Mouse (Mus musculus): Measurements from ENCODE around the gene Rhot1. TPM values are rescaled to one million over a fixed set of nuclear protein-coding genes. Genes with fewer than 3 reads are reported as not detected.
A peak's percentile ranks its signal among the peaks of the same experiment; 100 is the strongest.

The Rhot1 gene
- polyA plus RNA-seq, 1 experiment from 2014 or later = 20.7 TPM

- WGBS = 1% methylated on average over 23 of the region's 23 CpGs
- Histone ChIP-seq H3K4me2 (replicated peaks; ENCODE audit: low read depth) (peak overlapping the region; percentile 60), H3K9ac (ENCODE audit: low read depth, low read length) (no peak overlapping the region), H3K4me1 (replicated peaks; ENCODE audit: control insufficient read depth, insufficient read depth, low read length) (no peaks in the 10 kb centered on the region), H3K27me3 (replicated peaks; ENCODE audit: control insufficient read depth, insufficient read depth, low read length) (0 out of 2 replicates have a peak, but pooled peaks cover 5% of the 10 kb centered on the region), H3K4me3 (ENCODE audit: low read depth, low read length) (peak overlapping the region; percentile 14; the same call in 1 of the 2 replicates), H3K9me3 (ENCODE audit: control insufficient read depth) (no peaks in the 10 kb centered on the region), H3K36me3 (ENCODE audit: control insufficient read depth, insufficient read depth) (no peaks in the 10 kb centered on the region), H3K27ac (ENCODE audit: low read depth, low read length) (no peak overlapping the region; the same call in 1 of the 2 replicates)
- TF ChIP-seq CTCF (IDR thresholded peaks at IDR 0.05; ENCODE audit: low read depth) = 0 out of 2 replicates have a peak, but pooled peaks have one; percentile 2
- ATAC-seq = peak; percentile 66
Observed at GRCm38 (mm10) chr11:80289701-80290445, 81.1 kb downstream of the Rhot1 start.

DNA sequence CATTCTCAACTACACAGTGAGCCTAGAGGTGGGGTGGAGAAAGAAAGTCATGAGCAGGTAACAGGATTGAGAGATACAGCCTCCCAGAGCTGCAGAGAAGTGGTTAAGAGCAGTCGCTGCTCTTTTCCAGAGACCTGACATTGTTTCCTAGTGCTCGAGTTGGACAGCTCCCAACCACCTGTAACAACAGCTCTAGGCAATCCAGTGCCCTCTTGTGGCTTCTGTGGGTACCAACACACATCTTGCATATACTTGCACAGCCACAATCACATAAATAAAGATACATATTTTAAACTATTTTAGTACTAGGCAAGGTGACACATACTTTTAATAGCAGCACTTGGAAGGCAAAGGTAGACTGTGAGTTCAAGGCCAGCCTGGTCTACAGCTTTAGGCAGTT lies 82.2 kb downstream of the Rhot1 start:
- no peaks in the 10 kb centered on the region; the same call in 1 of the 2 replicates for H3K4me1 ChIP-seq (replicated peaks; ENCODE audit: control insufficient read depth, insufficient read depth, low read length)
- H3K9ac ChIP-seq (ENCODE audit: low read depth, low read length) = no peak overlapping the region
- no peaks in the 10 kb centered on the region for H3K36me3 ChIP-seq (ENCODE audit: control insufficient read depth, insufficient read depth)
- no peak overlapping the region; the same call in 1 of the 2 replicates for H3K27ac ChIP-seq (ENCODE audit: low read depth, low read length)
- peaks cover 11% of the 10 kb centered on the region; the same call in 1 of the 2 replicates for H3K27me3 ChIP-seq (replicated peaks; ENCODE audit: control insufficient read depth, insufficient read depth, low read length)
- no peak for ATAC-seq
- TF ChIP-seq CTCF (IDR thresholded peaks at IDR 0.05; ENCODE audit: low read depth) = peak; percentile 43
- no peak overlapping the region for H3K4me3 ChIP-seq (ENCODE audit: low read depth, low read length)
- H3K9me3 ChIP-seq (ENCODE audit: control insufficient read depth) = no peaks in the 10 kb centered on the region
- H3K4me2 ChIP-seq (replicated peaks; ENCODE audit: low read depth) = no peak overlapping the region
- WGBS = 79% methylated on average over 2 of the region's 2 CpGs

DNA sequence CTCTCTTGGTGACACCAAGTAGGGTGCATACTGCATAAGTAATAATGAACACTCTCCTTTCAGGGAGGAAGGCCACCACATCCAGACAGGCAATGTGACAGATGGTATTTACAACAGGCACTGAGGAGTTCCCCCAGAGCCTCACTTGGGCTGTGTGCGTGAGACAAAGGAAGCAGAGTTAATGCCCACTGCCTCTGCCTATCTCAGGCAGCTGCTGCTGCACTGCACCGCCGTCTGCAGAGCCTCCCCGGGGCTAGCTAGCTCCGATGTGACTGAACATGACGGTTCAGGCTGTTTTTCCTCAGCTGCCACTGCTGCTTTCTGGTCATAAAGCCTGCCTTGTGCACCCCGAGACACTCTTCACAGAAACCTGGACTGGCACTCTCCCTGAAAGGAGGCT lies 83.6 kb downstream of the Rhot1 start:
- 59% methylated on average over 7 of the region's 7 CpGs for WGBS
- no peak overlapping the region for H3K9ac ChIP-seq (ENCODE audit: low read depth, low read length)

GRCm38 (mm10) chr11:80295066-80295465 lies 86.2 kb downstream of the Rhot1 start:
- 18% methylated on average over 9 of the region's 9 CpGs for WGBS
- no peak for TF ChIP-seq CTCF (IDR thresholded peaks at IDR 0.05; ENCODE audit: low read depth)
- H3K36me3 ChIP-seq (ENCODE audit: control insufficient read depth, insufficient read depth) = no peaks in the 10 kb centered on the region
- H3K4me3 ChIP-seq (ENCODE audit: low read depth, low read length) = no peak overlapping the region
- ATAC-seq = no peak
- H3K4me2 ChIP-seq (replicated peaks; ENCODE audit: low read depth) = no peak overlapping the region
- no peak overlapping the region for H3K9ac ChIP-seq (ENCODE audit: low read depth, low read length)
- peaks cover 26% of the 10 kb centered on the region for H3K27me3 ChIP-seq (replicated peaks; ENCODE audit: control insufficient read depth, insufficient read depth, low read length)
- no peaks in the 10 kb centered on the region for H3K9me3 ChIP-seq (ENCODE audit: control insufficient read depth)
- H3K4me1 ChIP-seq (replicated peaks; ENCODE audit: control insufficient read depth, insufficient read depth, low read length) = no peaks in the 10 kb centered on the region; the same call in 1 of the 2 replicates
- no peak overlapping the region for H3K27ac ChIP-seq (ENCODE audit: low read depth, low read length)

More for the DNA sequence above, 83.6 kb downstream of the Rhot1 start:
- no peak for TF ChIP-seq CTCF (IDR thresholded peaks at IDR 0.05; ENCODE audit: low read depth)
- Histone ChIP-seq H3K4me2 (replicated peaks; ENCODE audit: low read depth) (no peak overlapping the region), H3K4me1 (replicated peaks; ENCODE audit: control insufficient read depth, insufficient read depth, low read length) (no peaks in the 10 kb centered on the region; the same call in 1 of the 2 replicates), H3K36me3 (ENCODE audit: control insufficient read depth, insufficient read depth) (no peaks in the 10 kb centered on the region), H3K9me3 (ENCODE audit: control insufficient read depth) (no peaks in the 10 kb centered on the region), H3K27ac (ENCODE audit: low read depth, low read length) (no peak overlapping the region), H3K4me3 (ENCODE audit: low read depth, low read length) (no peak overlapping the region), H3K27me3 (replicated peaks; ENCODE audit: control insufficient read depth, insufficient read depth, low read length) (peaks cover 17% of the 10 kb centered on the region)
- ATAC-seq = no peak

GRCm38 (mm10) chr11:80295785-80296184 lies 87.0 kb downstream of the Rhot1 start:
- TF ChIP-seq CTCF (IDR thresholded peaks at IDR 0.05; ENCODE audit: low read depth) = no peak
- H3K9me3 ChIP-seq (ENCODE audit: control insufficient read depth) = no peaks in the 10 kb centered on the region
- no peak for ATAC-seq
- H3K36me3 ChIP-seq (ENCODE audit: control insufficient read depth, insufficient read depth) = no peaks in the 10 kb centered on the region
- no peak overlapping the region for H3K27ac ChIP-seq (ENCODE audit: low read depth, low read length)
- peaks cover 33% of the 10 kb centered on the region for H3K27me3 ChIP-seq (replicated peaks; ENCODE audit: control insufficient read depth, insufficient read depth, low read length)
- H3K4me2 ChIP-seq (replicated peaks; ENCODE audit: low read depth) = no peak overlapping the region
- no peak overlapping the region for H3K4me3 ChIP-seq (ENCODE audit: low read depth, low read length)
- WGBS = 23% methylated on average over 14 of the region's 14 CpGs
- H3K9ac ChIP-seq (ENCODE audit: low read depth, low read length) = no peak overlapping the region
- no peaks in the 10 kb centered on the region; the same call in 1 of the 2 replicates for H3K4me1 ChIP-seq (replicated peaks; ENCODE audit: control insufficient read depth, insufficient read depth, low read length)

GRCm38 (mm10) chr11:80299513-80300235 lies 90.9 kb downstream of the Rhot1 start:
- H3K36me3 ChIP-seq (ENCODE audit: control insufficient read depth, insufficient read depth) = no peaks in the 10 kb centered on the region
- no peaks in the 10 kb centered on the region; the same call in 1 of the 2 replicates for H3K4me1 ChIP-seq (replicated peaks; ENCODE audit: control insufficient read depth, insufficient read depth, low read length)
- H3K4me2 ChIP-seq (replicated peaks; ENCODE audit: low read depth) = peak overlapping the region; percentile 98
- WGBS = 10% methylated on average over 11 of the region's 12 CpGs
- H3K27me3 ChIP-seq (replicated peaks; ENCODE audit: control insufficient read depth, insufficient read depth, low read length) = peaks cover 51% of the 10 kb centered on the region
- TF ChIP-seq CTCF (IDR thresholded peaks at IDR 0.05; ENCODE audit: low read depth) = no peak
- H3K9me3 ChIP-seq (ENCODE audit: control insufficient read depth) = no peaks in the 10 kb centered on the region
- H3K27ac ChIP-seq (ENCODE audit: low read depth, low read length) = no peak overlapping the region
- no peak for ATAC-seq
- H3K4me3 ChIP-seq (ENCODE audit: low read depth, low read length) = peak overlapping the region; percentile 68; the same call in 1 of the 2 replicates
- H3K9ac ChIP-seq (ENCODE audit: low read depth, low read length) = no peak overlapping the region
